Mouse (Mus musculus) heart, postnatal 0 days (tissue): Measurements from ENCODE around the gene Heg1. TPM values are rescaled to one million over a fixed set of nuclear protein-coding genes. Genes with fewer than 3 reads are reported as not detected.

Experiments used
- ATAC-seq: fragments of 200-750 bp; cut with Nextera tagmentation; 2 replicates; pipeline ENCODE4 v1.8.0; 2017; ENCODE audit warnings: low read depth, moderate number of reproducible peaks, moderate library complexity; ENCODE audit not compliant: insufficient read depth
- DNase-seq: peaks from one replicate; pipeline ENCODE4 v3.0.0-alpha.2; 2016; ENCODE audit warnings: low spot score
- H3K27ac ChIP-seq: fragments of 300-500 bp; sonication (generic); 2 replicates; pipeline ENCODE4 v1.5.1; 2014; ENCODE audit warnings: low read depth, mild to moderate bottlenecking
- H3K27me3 ChIP-seq: fragments of 300-500 bp; sonication (generic); 2 replicates; pipeline ENCODE4 v1.6.1; 2014; ENCODE audit warnings: low read length, mixed read lengths; ENCODE audit not compliant: control insufficient read depth, insufficient read depth
- H3K36me3 ChIP-seq: fragments of 300-500 bp; sonication (generic); replicated peaks from 2 replicates; pipeline ENCODE4 v1.6.1; 2014; ENCODE audit warnings: low read length, mixed read lengths; ENCODE audit not compliant: control insufficient read depth, insufficient read depth
- H3K4me1 ChIP-seq: fragments of 300-500 bp; sonication (generic); 2 replicates; pipeline ENCODE4 v1.6.1; 2014; ENCODE audit warnings: antibody characterized with exemption; ENCODE audit not compliant: control insufficient read depth, insufficient read depth
- H3K4me2 ChIP-seq: fragments of 300-500 bp; sonication (generic); 2 replicates; pipeline ENCODE4 v1.6.1; 2014; ENCODE audit warnings: low read depth, mild to moderate bottlenecking, low read length, moderate library complexity
- H3K4me3 ChIP-seq: fragments of 300-500 bp; sonication (generic); 2 replicates; pipeline ENCODE4 v1.5.1; 2014; ENCODE audit warnings: low read depth, low read length
- H3K9ac ChIP-seq: fragments of 300-500 bp; sonication (generic); replicated peaks from 2 replicates; pipeline ENCODE4 v1.6.1; 2014; ENCODE audit warnings: low read depth, low read length, mixed read lengths
- H3K9me3 ChIP-seq: fragments of 300-500 bp; sonication (generic); replicated peaks from 2 replicates; pipeline ENCODE4 v1.6.1; 2016; ENCODE audit warnings: low read length; ENCODE audit not compliant: control insufficient read depth
- CTCF ChIP-seq: IDR thresholded peaks from 2 replicates; pipeline ENCODE4 v1.5.1; 2016; ENCODE audit warnings: antibody characterized with exemption, control low read depth, low read depth
- EP300 ChIP-seq: IDR thresholded peaks from 2 replicates; pipeline ENCODE4 v1.6.1; 2016; ENCODE audit warnings: antibody characterized with exemption, low read depth
- WGBS: fragments of 180-500 bp; shearing (Covaris S2); extraction: QIAGEN DNeasy Blood & Tissue Kit; methylation state at CpG from one replicate; pipeline ENCODE4 v1.1.7; 2014; 5-methylcytosine and 5-hydroxymethylcytosine counted together
- polyA plus RNA-seq: library from polyadenylated mRNA; unstranded; fragments of >200 nt; fragmentation: Nextera tagmentation; extraction: Ambion mirVana; gene quantifications from 2 replicates; pipeline ENCODE4 v1.2.1, GENCODE M21; 2015
- total RNA-seq: library from RNA; depleted of rRNA; stranded (reverse); fragments of >200 nt; gene quantifications from 2 replicates; pipeline ENCODE4 v1.2.3, GENCODE M21; 2014; ENCODE audit warnings: low replicate concordance; rRNA removed

Gene Heg1
- total and polyA plus RNA-seq, 2 experiments from 2014 or later, result 28.7 to 93.7 TPM

DNA sequence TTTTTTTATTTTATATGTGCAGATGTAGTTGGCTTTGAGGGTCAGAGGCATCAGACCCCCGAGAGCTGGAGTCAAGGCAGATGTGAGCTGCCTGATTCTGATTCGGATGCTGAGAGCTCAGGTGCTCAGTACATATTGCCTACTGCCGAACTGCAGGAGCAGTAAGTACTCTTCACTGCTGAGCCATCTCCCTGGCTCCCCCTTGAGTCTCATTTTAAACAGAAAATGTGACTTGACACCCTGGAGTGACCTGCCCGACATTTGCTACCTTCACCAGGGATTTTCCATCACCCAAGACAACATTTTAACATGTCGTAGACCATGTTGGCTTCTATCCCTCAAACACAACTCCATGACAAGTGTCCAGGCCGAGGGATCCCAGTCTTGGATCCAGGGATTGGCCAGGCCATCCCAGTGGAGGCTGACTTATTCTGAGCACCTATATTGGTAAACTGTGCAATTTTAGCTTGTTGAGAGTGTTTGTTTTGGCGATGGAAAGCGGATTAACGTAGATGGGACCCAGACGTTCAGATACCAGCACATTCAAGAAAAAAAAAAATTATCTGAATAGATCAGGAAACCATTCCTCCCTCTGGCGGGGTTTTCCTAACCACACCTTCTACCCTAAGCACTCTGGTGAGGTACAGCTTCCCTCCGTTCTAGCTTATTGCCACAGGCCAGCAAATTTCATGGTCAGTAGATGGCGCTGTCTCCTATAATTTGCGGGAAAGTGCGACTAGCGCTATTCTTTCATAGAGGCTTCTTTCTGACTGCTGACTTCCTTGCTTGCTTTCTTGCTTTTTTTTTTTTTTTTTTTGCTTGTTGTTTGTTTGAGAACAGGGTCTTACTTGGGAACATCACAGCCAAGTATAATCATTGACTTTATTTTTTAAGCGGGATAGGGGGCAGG lies 136.4 kb downstream of the Heg1 start:
- Histone ChIP-seq H3K27ac (no peak overlapping the region), H3K4me1 (no peaks in the 10 kb centered on the region), H3K4me2 (no peak overlapping the region), H3K27me3 (no peaks in the 10 kb centered on the region), H3K4me3 (no peak overlapping the region), H3K9me3 (no peaks in the 10 kb centered on the region), H3K36me3 (no peaks in the 10 kb centered on the region), H3K9ac (no peak overlapping the region)
- WGBS, result 21% methylated on average over 17 of the region's 17 CpGs
- no peak for ATAC-seq
- no peak for TF ChIP-seq EP300
- TF ChIP-seq CTCF, result peak; percentile 95
- DNase-seq, result peak; percentile 82

Other genes starting within 250 kb of the Heg1 start
- 0.42 and 1.4 TPM in 2 replicates for gene Slc12a8, start 167.0 kb upstream of the Heg1 start, total RNA-seq
- gene Slc12a8, start 167.0 kb upstream of the Heg1 start, polyA plus RNA-seq, result 1.0 TPM in 2 replicates
- not detected in 2 replicates for gene Muc13, start 109.7 kb downstream of the Heg1 start, total RNA-seq
- not detected in 2 replicates for gene Muc13, start 109.7 kb downstream of the Heg1 start, polyA plus RNA-seq
- 116 and 134 TPM in 2 replicates for gene Itgb5, start 145.3 kb downstream of the Heg1 start, total RNA-seq
- gene Itgb5, start 145.3 kb downstream of the Heg1 start, polyA plus RNA-seq, result 33.4 and 35.6 TPM in 2 replicates